Mouse (Mus musculus): Measurements from ENCODE around the gene Irf3.

DNA sequence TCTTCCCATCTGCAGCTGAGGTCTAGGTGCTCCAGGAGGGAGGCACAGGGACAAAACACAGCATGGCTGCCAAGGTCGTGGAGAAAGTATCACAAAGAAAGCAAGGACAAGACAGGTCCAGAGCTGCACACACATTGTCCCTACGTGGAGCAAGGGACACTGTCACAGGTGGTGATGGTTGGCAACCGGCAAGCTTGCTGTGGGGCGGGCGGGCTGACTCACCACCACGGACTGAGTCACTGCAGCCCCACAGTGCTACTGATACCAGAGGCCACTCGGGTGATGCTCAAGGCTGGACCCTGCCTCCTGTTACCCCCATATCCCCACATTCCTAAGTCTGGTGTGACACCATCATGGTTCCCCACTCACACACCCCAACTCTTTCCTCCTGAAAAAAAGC is 5.0 kb downstream of the Irf3 start:
- no peak for TF ChIP-seq FLI1 (IDR thresholded peaks at IDR 0.05; ENCODE audit: low read length)
- no peak for TF ChIP-seq GATA1 (IDR thresholded peaks at IDR 0.05; ENCODE audit: borderline replicate concordance, low read length)
